Mouse (Mus musculus) adrenal gland, adult 2 months (tissue): ENCODE measurements around the gene Sox6. TPM values are rescaled to one million over a fixed set of nuclear protein-coding genes. Genes with fewer than 3 reads are reported as not detected.

Source experiments
- DNase-seq: peaks from one replicate; pipeline ENCODE4 v3.0.0; 2021
- polyA plus RNA-seq: library from polyadenylated mRNA; depleted of rRNA; stranded (reverse); fragments of >200 nt; gene quantifications from 2 replicates; pipeline ENCODE4 v1.2.3, GENCODE M21; 2012
- total RNA-seq, 2 experiments: library from RNA; stranded (reverse); gene quantifications; 2 replicates each; pipeline ENCODE4 v1.2.3; 2021

Sox6 gene
- total and polyA plus RNA-seq, 3 experiments, result 3.7 to 22.7 (median 22.1) TPM

GRCm38 (mm10) chr7:115550197-115550804 lies 488.3 kb downstream of the Sox6 start:
- no peak for DNase-seq

GRCm38 (mm10) chr7:115549670-115550069 lies 488.9 kb downstream of the Sox6 start:
- no peak for DNase-seq

GRCm38 (mm10) chr7:115545585-115546374 lies 492.8 kb downstream of the Sox6 start:
- no peak for DNase-seq

GRCm38 (mm10) chr7:115543596-115543995 lies 495.0 kb downstream of the Sox6 start:
- no peak for DNase-seq

- DNase-seq, result no peak
Observed at GRCm38 (mm10) chr7:115540261-115540660, 498.3 kb downstream of the Sox6 start.

- DNase-seq, result no peak
Observed at GRCm38 (mm10) chr7:115539003-115539402, 499.6 kb downstream of the Sox6 start.

GRCm38 (mm10) chr7:115537636-115538035 lies 501.0 kb downstream of the Sox6 start:
- no peak for DNase-seq

- no peak for DNase-seq
Observed at GRCm38 (mm10) chr7:115536521-115536920, 502.1 kb downstream of the Sox6 start.

- no peak for DNase-seq
Observed at GRCm38 (mm10) chr7:115531875-115532274, 506.7 kb downstream of the Sox6 start.

GRCm38 (mm10) chr7:115531217-115531616 lies 507.4 kb downstream of the Sox6 start:
- DNase-seq, result no peak

- no peak for DNase-seq
Observed at GRCm38 (mm10) chr7:115517701-115518100, 520.9 kb downstream of the Sox6 start.

GRCm38 (mm10) chr7:115513681-115514080 lies 524.9 kb downstream of the Sox6 start:
- DNase-seq, result no peak

GRCm38 (mm10) chr7:115511777-115512176 lies 526.8 kb downstream of the Sox6 start:
- no peak for DNase-seq

GRCm38 (mm10) chr7:115511091-115511490 lies 527.5 kb downstream of the Sox6 start:
- DNase-seq, result no peak

- no peak for DNase-seq
Observed at GRCm38 (mm10) chr7:115510045-115510444, 528.6 kb downstream of the Sox6 start.

GRCm38 (mm10) chr7:115506385-115506784 lies 532.2 kb downstream of the Sox6 start:
- DNase-seq, result no peak

GRCm38 (mm10) chr7:115501497-115501896 lies 537.1 kb downstream of the Sox6 start:
- no peak for DNase-seq

GRCm38 (mm10) chr7:115500825-115501224 lies 537.8 kb downstream of the Sox6 start:
- DNase-seq, result no peak

- peak; percentile 52 for DNase-seq
Observed at GRCm38 (mm10) chr7:115500170-115500569, 538.4 kb downstream of the Sox6 start.

- DNase-seq, result no peak
Observed at GRCm38 (mm10) chr7:115491721-115492120, 546.9 kb downstream of the Sox6 start.

- no peak for DNase-seq
Observed at GRCm38 (mm10) chr7:115489608-115490007, 549.0 kb downstream of the Sox6 start.

GRCm38 (mm10) chr7:115486431-115486830 lies 552.2 kb downstream of the Sox6 start:
- no peak for DNase-seq

- DNase-seq, result peak; percentile 11
Observed at GRCm38 (mm10) chr7:115485664-115486409, 552.8 kb downstream of the Sox6 start.
